Mouse (Mus musculus) MEL (cell line): ENCODE results near the gene Ddx41. TPM values are rescaled to one million over a fixed set of nuclear protein-coding genes. Genes with fewer than 3 reads are reported as not detected.
A peak's percentile ranks its signal among the peaks of the same experiment; 100 is the strongest.

Experiments used
- DNase-seq: peaks from one replicate; pipeline ENCODE4 v3.0.0; 2011; ENCODE audit warnings: low read depth, low spot score
- H3K27ac ChIP-seq: 2 replicates; pipeline ENCODE4 v1.5.1; 2012; ENCODE audit warnings: low read depth, mild to moderate bottlenecking, control low read depth, low read length, moderate library complexity; ENCODE audit not compliant: control insufficient read depth
- H3K27me3 ChIP-seq, 2 experiments: fragments of 150-350 bp in 1 of 2; sonication (generic) in 1 of 2; 2 replicates each; pipeline ENCODE4 v1.6.1; 2012; ENCODE audit warnings: low read length in 2 of 2, mild to moderate bottlenecking in 2 of 2, improper control_type of control experiment in 1 of 2, moderate library complexity in 1 of 2; ENCODE audit not compliant: insufficient read depth in 2 of 2, control insufficient read depth in 1 of 2
- H3K36me3 ChIP-seq, 2 experiments: 2 replicates each; pipeline ENCODE4 v1.6.1; 2012 to 2014; ENCODE audit warnings: low read length in 2 of 2, improper control_type of control experiment in 1 of 2, inconsistent platforms in 1 of 2, mild to moderate bottlenecking in 1 of 2; ENCODE audit not compliant: insufficient read depth in 2 of 2, control insufficient read depth in 1 of 2
- H3K4me1 ChIP-seq, 2 experiments: fragments of 150-350 bp in 1 of 2; sonication (generic) in 1 of 2; 2 replicates each; pipeline ENCODE4 v1.6.1; 2012; ENCODE audit warnings: low read length in 2 of 2, improper control_type of control experiment in 1 of 2, mild to moderate bottlenecking in 1 of 2; ENCODE audit not compliant: insufficient read depth in 2 of 2, control insufficient read depth in 1 of 2
- H3K4me3 ChIP-seq, 2 experiments: fragments of 150-350 bp in 1 of 2; sonication (generic) in 1 of 2; 2 replicates each; pipeline ENCODE4 v1.5.1; 2012; ENCODE audit warnings: low read depth in 2 of 2, low read length in 2 of 2, mild to moderate bottlenecking in 2 of 2, moderate library complexity in 2 of 2, control low read depth in 1 of 2, improper control_type of control experiment in 1 of 2; ENCODE audit not compliant: control insufficient read depth in 1 of 2, insufficient read depth in 1 of 2
- H3K79me2 ChIP-seq: 2 replicates; pipeline ENCODE4 v1.6.1; 2012; ENCODE audit warnings: mild to moderate bottlenecking, low read length, moderate library complexity; ENCODE audit not compliant: control insufficient read depth, poor library complexity, insufficient read depth
- H3K9ac ChIP-seq: 2 replicates; pipeline ENCODE4 v1.6.1; 2012; ENCODE audit warnings: low read depth, mild to moderate bottlenecking, control low read depth, low read length, moderate library complexity; ENCODE audit not compliant: control insufficient read depth, poor library complexity, severe bottlenecking
- H3K9me3 ChIP-seq: fragments of 150-350 bp; sonication (generic); replicated peaks from 2 replicates; pipeline ENCODE4 v1.6.1; 2012; ENCODE audit warnings: mild to moderate bottlenecking, low read length, improper control_type of control experiment, moderate library complexity; ENCODE audit not compliant: insufficient read depth
- CTCF ChIP-seq, 3 experiments: IDR thresholded peaks in 2 of 3; conservative IDR thresholded peaks in 1 of 3; 2 replicates each; pipeline ENCODE4 v1.5.1; 2011 to 2012; ENCODE audit warnings: low read length in 3 of 3, low read depth in 2 of 3, mild to moderate bottlenecking in 2 of 3, improper control_type of control experiment in 1 of 3, inconsistent platforms in 1 of 3, mixed read lengths in 1 of 3, moderate library complexity in 1 of 3; ENCODE audit not compliant: control insufficient read depth in 1 of 3, insufficient read depth in 1 of 3, poor library complexity in 1 of 3, severe bottlenecking in 1 of 3
- ELF1 ChIP-seq: IDR thresholded peaks from 2 replicates; pipeline ENCODE4 v1.6.1; 2014; ENCODE audit warnings: low read depth, mild to moderate bottlenecking, inconsistent platforms, low read length, improper control_type of control experiment, moderate library complexity
- EP300 ChIP-seq, 2 experiments: IDR thresholded peaks; 2 replicates each; pipeline ENCODE4 v1.6.1; 2011; ENCODE audit warnings: improper control_type of control experiment in 2 of 2, low read length in 2 of 2, low read depth in 1 of 2, mild to moderate bottlenecking in 1 of 2
- GABPA ChIP-seq: IDR thresholded peaks from 2 replicates; pipeline ENCODE4 v1.6.1; 2012; ENCODE audit warnings: low read depth, mild to moderate bottlenecking, inconsistent platforms, low read length, improper control_type of control experiment, moderate library complexity
- GATA1 ChIP-seq: IDR thresholded peaks from 2 replicates; pipeline ENCODE4 v1.6.1; 2011; ENCODE audit warnings: low read depth, low read length, improper control_type of control experiment
- JUND ChIP-seq: IDR thresholded peaks from 2 replicates; pipeline ENCODE4 v1.6.1; 2011; ENCODE audit warnings: low read depth, mild to moderate bottlenecking, improper control_type of control experiment, low read length
- KAT2A ChIP-seq: conservative IDR thresholded peaks from 2 replicates; pipeline ENCODE4 v1.6.1; 2012; ENCODE audit warnings: low read depth, low read length, improper control_type of control experiment, inconsistent platforms
- MAX ChIP-seq: IDR thresholded peaks from 2 replicates; pipeline ENCODE4 v1.6.1; 2011; ENCODE audit warnings: low read length, improper control_type of control experiment
- MAZ ChIP-seq: IDR thresholded peaks from 2 replicates; pipeline ENCODE4 v1.6.1; 2012; ENCODE audit warnings: low read depth, mild to moderate bottlenecking, inconsistent platforms, low read length, improper control_type of control experiment
- MYC ChIP-seq: IDR thresholded peaks from 2 replicates; pipeline ENCODE4 v1.6.1; 2011; ENCODE audit warnings: low read depth, mild to moderate bottlenecking, low read length, improper control_type of control experiment, moderate library complexity
- NELFE ChIP-seq: IDR thresholded peaks from 2 replicates; pipeline ENCODE4 v1.6.1; 2011; ENCODE audit warnings: low read depth, low read length, improper control_type of control experiment
- NRF1 ChIP-seq: IDR thresholded peaks from 2 replicates; pipeline ENCODE4 v1.6.1; 2014; ENCODE audit warnings: low read depth, mild to moderate bottlenecking, inconsistent platforms, low read length, improper control_type of control experiment, moderate library complexity; ENCODE audit not compliant: poor library complexity, insufficient read depth, severe bottlenecking
- POLR2AphosphoS2 ChIP-seq: IDR thresholded peaks from 2 replicates; pipeline ENCODE4 v1.6.1; 2011; ENCODE audit warnings: low read length, improper control_type of control experiment
- POLR2AphosphoS5 ChIP-seq: IDR thresholded peaks from 2 replicates; pipeline ENCODE4 v1.6.1; 2012; ENCODE audit warnings: low read depth, borderline replicate concordance, mild to moderate bottlenecking, inconsistent platforms, low read length, moderate library complexity, mixed read lengths
- RAD21 ChIP-seq: IDR thresholded peaks from 2 replicates; pipeline ENCODE4 v1.6.1; 2011; ENCODE audit warnings: mild to moderate bottlenecking, low read depth, low read length, improper control_type of control experiment
- SIN3A ChIP-seq: IDR thresholded peaks from 2 replicates; pipeline ENCODE4 v1.6.1; 2012; ENCODE audit warnings: low read length, improper control_type of control experiment, inconsistent platforms
- TAL1 ChIP-seq: IDR thresholded peaks from 2 replicates; pipeline ENCODE4 v1.6.1; 2012; ENCODE audit warnings: mild to moderate bottlenecking, inconsistent platforms, low read length, moderate library complexity, mixed read lengths
- TBP ChIP-seq: IDR thresholded peaks from 2 replicates; pipeline ENCODE4 v1.8.0; 2011; ENCODE audit warnings: low read depth, low read length, improper control_type of control experiment
- TCF12 ChIP-seq: IDR thresholded peaks from 2 replicates; pipeline ENCODE4 v1.6.1; 2014; ENCODE audit warnings: low read depth, mild to moderate bottlenecking, inconsistent platforms, low read length, improper control_type of control experiment, moderate library complexity
- USF1 ChIP-seq: IDR thresholded peaks from 2 replicates; pipeline ENCODE4 v1.6.1; 2014; ENCODE audit warnings: low read depth, mild to moderate bottlenecking, inconsistent platforms, low read length, improper control_type of control experiment, moderate library complexity
- ZMIZ1 ChIP-seq: IDR thresholded peaks from 2 replicates; pipeline ENCODE4 v1.6.1; 2012; ENCODE audit warnings: low read depth, mild to moderate bottlenecking, inconsistent platforms, low read length, improper control_type of control experiment, moderate library complexity
- ZNF384 ChIP-seq: IDR thresholded peaks from 2 replicates; pipeline ENCODE4 v1.6.1; 2012; ENCODE audit warnings: low read depth, mild to moderate bottlenecking, inconsistent platforms, low read length, improper control_type of control experiment
- polyA plus RNA-seq, 2 experiments: library from polyadenylated mRNA; stranded (reverse) in 1 of 2; unstranded in 1 of 2; fragments of >175 nt in 1 of 2; fragments of >200 nt in 1 of 2; gene quantifications; 2 replicates each; pipeline versions ENCODE4 v1.2.1 to v1.2.4; 2012; ENCODE audit warnings: low replicate concordance in 2 of 2, low read depth in 1 of 2; ENCODE audit not compliant: insufficient read length in 2 of 2, insufficient read depth in 1 of 2, missing spikeins in 1 of 2
- total RNA-seq: library from RNA; depleted of rRNA; stranded (reverse); fragments of 300-350 nt; gene quantifications from 2 replicates; pipeline ENCODE4 v1.2.3, GENCODE M21; 2012

Ddx41 gene
- total and polyA plus RNA-seq, 3 experiments = 58.5 to 88.8 TPM; not detected in 1

- no peak for DNase-seq
Observed at GRCm38 (mm10) chr13:55540933-55541332, 4.5 kb upstream of the Ddx41 start.

GRCm38 (mm10) chr13:55535796-55536193 is 663 bp downstream of the Ddx41 start:
- Histone ChIP-seq H3K27me3 (no peaks in the 10 kb centered on the region), H3K27ac (no peak overlapping the region), H3K4me1 (peaks cover 0 to 4% of the 10 kb centered on the region in 2 experiments; a peak in 1 of 4 replicates), H3K79me2 (peaks cover 7% of the 10 kb centered on the region), H3K9me3 (no peaks in the 10 kb centered on the region), H3K9ac (peak overlapping the region; percentile 81), H3K36me3 (0 out of 4 replicates have a peak, but pooled peaks cover 0 to 4% of the 10 kb centered on the region in 2 experiments), H3K4me3 (peak overlapping the region; percentile 68 to 75)
- no peak for DNase-seq
- TF ChIP-seq EP300 (IDR thresholded peaks at IDR 0.05; ENCODE audit: low read depth in 1 of 2, low read length in 2 of 2) (no peak), TAL1 (no peak), CTCF (IDR thresholded peaks at IDR 0.05 in 2 of 3, conservative IDR thresholded peaks at IDR 0.05 in 1 of 3; ENCODE audit: control insufficient read depth in 1 of 3, insufficient read depth in 1 of 3, low read depth in 2 of 3, low read length in 3 of 3, poor library complexity in 1 of 3, severe bottlenecking in 1 of 3) (no peak), ELF1 (no peak), ZNF384 (no peak), JUND (no peak), MAX (no peak), NRF1 (no peak), RAD21 (no peak), MAZ (no peak), TBP (no peak), USF1 (no peak), TCF12 (no peak), GATA1 (no peak), POLR2AphosphoS5 (no peak), SIN3A (no peak), KAT2A (no peak), NELFE (no peak), ZMIZ1 (no peak)

More at GRCm38 (mm10) chr13:55540933-55541332, 4.5 kb upstream of the Ddx41 start:
- no peak overlapping the region for H3K27ac ChIP-seq
- H3K79me2 ChIP-seq = peaks cover 3% of the 10 kb centered on the region; the same call in 1 of the 2 replicates
- H3K9me3 ChIP-seq = no peaks in the 10 kb centered on the region
- no peak overlapping the region for H3K9ac ChIP-seq
- H3K4me3 ChIP-seq = no peak overlapping the region
- no peaks in the 10 kb centered on the region for H3K27me3 ChIP-seq
- peaks cover 0 to 2% of the 10 kb centered on the region in 2 experiments; a peak in 1 of 4 replicates for H3K36me3 ChIP-seq
- TF ChIP-seq TCF12 (no peak), MYC (no peak), GABPA (no peak), POLR2AphosphoS2 (no peak)
- no peaks in the 10 kb centered on the region for H3K4me1 ChIP-seq
